Mouse (Mus musculus): ENCODE measurements around the gene Cfap299. TPM values are rescaled to one million over a fixed set of nuclear protein-coding genes. Genes with fewer than 3 reads are reported as not detected.

The Cfap299 gene
- total RNA-seq (2012; rRNA removed) (not detected in 2 replicates), total RNA-seq (2014; rRNA removed) (not detected in 2 replicates), polyA plus RNA-seq (2012; ENCODE audit: insufficient read length, low read depth) (not detected in 2 replicates)

DNA sequence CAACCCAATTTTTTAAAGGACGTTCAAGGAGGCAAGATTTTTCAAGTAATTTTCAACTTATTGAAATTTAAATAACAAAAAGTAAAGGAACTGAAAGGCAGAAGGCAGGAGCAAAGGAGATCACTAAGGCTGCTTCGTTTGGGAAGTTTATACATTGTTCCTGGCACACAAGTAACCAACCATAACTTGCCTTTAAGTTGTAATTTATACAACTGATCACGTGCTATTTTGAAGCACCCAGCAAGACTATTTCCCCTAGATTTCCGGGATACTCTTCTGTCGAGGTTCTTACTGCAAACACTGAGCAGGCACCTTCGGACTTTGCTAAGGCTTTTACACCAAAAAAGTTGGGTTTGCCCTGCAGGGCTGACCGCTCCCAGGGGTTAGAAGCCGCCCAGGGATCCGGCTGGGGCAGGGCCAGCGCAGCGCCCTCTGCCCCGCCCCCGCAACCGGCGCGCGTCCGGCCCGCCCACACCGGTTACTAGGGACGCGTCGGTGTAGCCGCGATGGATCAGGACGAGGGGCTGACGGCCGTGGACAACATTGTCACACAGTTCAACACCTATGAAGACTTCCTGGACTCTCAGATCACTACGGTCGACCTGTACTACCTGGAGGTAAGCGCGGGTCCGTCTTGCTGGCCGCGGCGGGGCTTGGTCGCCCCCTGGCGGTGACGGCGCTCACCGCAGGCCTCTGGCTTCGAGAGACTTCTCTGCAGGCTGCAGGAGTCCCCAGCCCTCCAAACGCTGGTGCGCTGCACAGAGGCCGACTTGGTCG, at the start of gene Cfap299:
Gene Cfap299, plus strand, starts transcription at position 457 of the 777 bp plus-strand sequence.
- peak within 1 kb of the TSS; percentile 56 to 73 (median 61) for H3K4me3 ChIP-seq (replicated peaks in 1 of 3; ENCODE audit: low read depth in 2 of 3, low read length in 2 of 3, poor library complexity in 1 of 3)

DNA sequence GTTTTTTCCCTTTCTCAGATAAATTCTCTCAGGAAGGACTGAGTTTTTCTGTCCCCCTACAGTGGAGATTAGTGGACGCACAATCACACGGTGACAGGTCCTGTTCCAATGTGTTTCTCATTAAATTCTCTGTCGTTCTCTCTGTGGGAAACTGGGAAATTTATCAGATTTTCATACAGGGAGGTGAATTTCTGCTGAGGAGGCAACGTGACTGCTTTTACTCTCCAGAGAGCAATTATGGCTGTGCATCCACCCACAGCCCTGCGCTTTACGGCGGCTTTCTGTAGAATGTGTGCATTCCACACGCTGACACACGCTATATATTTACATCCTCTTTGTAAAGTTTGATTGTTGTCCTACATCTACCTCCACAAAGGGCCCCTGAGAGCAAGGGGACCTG, 47.1 kb upstream of the Cfap299 start:
- no peak for DNase-seq (ENCODE audit: extremely low read depth)
- Histone ChIP-seq H3K9ac (ENCODE audit: insufficient read depth, low read depth) (no peak overlapping the region), H3K27me3 (replicated peaks) (no peaks in the 10 kb centered on the region), H3K36me3 (replicated peaks in 1 of 2; ENCODE audit: control insufficient read depth in 1 of 2, insufficient read depth in 1 of 2, low read length in 1 of 2) (no peaks in the 10 kb centered on the region), H3K79me2 (replicated peaks; ENCODE audit: control insufficient read depth, extremely low read depth, insufficient read depth, poor library complexity, severe bottlenecking) (no peaks in the 10 kb centered on the region), H3K4me2 (ENCODE audit: insufficient read depth, low read depth, poor library complexity, severe bottlenecking) (no peak overlapping the region), H3K9me3 (replicated peaks; ENCODE audit: low read length) (no peaks in the 10 kb centered on the region), H3K4me1 (ENCODE audit: control insufficient read depth in 1 of 2, insufficient read depth in 2 of 2) (no peaks in the 10 kb centered on the region), H3K4me3 (replicated peaks in 1 of 3; ENCODE audit: low read depth in 2 of 3, low read length in 2 of 3, poor library complexity in 1 of 3) (no peak overlapping the region), H3K27ac (ENCODE audit: insufficient read depth, low read depth) (no peak overlapping the region)
- TF ChIP-seq IRF4 (IDR thresholded peaks at IDR 0.05; ENCODE audit: low read depth, low read length) (no peak), MAZ (IDR thresholded peaks at IDR 0.05; ENCODE audit: low read depth, low read length) (no peak), HCFC1 (IDR thresholded peaks at IDR 0.05; ENCODE audit: low read depth, low read length) (no peak), MAFK (IDR thresholded peaks at IDR 0.05; ENCODE audit: insufficient replicate concordance, low read length) (no peak), USF2 (conservative IDR thresholded peaks at IDR 0.05; ENCODE audit: low read depth, low read length) (no peak), TCF12 (IDR thresholded peaks at IDR 0.05; ENCODE audit: low read depth, low read length) (no peak), EP300 (IDR thresholded peaks at IDR 0.05; ENCODE audit: low read length) (no peak), ELF1 (IDR thresholded peaks at IDR 0.05; ENCODE audit: low read depth, low read length) (no peak), SMC3 (IDR thresholded peaks at IDR 0.05; ENCODE audit: low read depth, low read length) (no peak), RCOR1 (conservative IDR thresholded peaks at IDR 0.05; ENCODE audit: low read depth, low read length) (no peak), RAD21 (IDR thresholded peaks at IDR 0.05; ENCODE audit: low read depth, low read length) (no peak), NELFE (IDR thresholded peaks at IDR 0.05; ENCODE audit: low read depth, low read length) (no peak), TBP (conservative IDR thresholded peaks at IDR 0.05; ENCODE audit: low read depth, low read length) (no peak), POLR2A (IDR thresholded peaks at IDR 0.05; ENCODE audit: low read depth, low read length) (no peak), E2F4 (IDR thresholded peaks at IDR 0.05; ENCODE audit: insufficient replicate concordance, low read depth, low read length) (no peak), ZMIZ1 (IDR thresholded peaks at IDR 0.05; ENCODE audit: low read depth, low read length) (no peak), MEF2A (IDR thresholded peaks at IDR 0.05; ENCODE audit: borderline replicate concordance, low read depth, low read length) (no peak), JUN (IDR thresholded peaks at IDR 0.05; ENCODE audit: insufficient read depth, low read depth, low read length) (no peak)
- in situ Hi-C loops (cut with MboI; ENCODE audit: low pct_ligation_motif_present, low pct_unique_long_range_greater_than_20kb, low sequenced_read_pairs) (no loop called here), dilution Hi-C loops (cut with MboI; ENCODE audit: extremely low pct_ligation_motif_present, extremely low pct_unique_long_range_greater_than_20kb, low sequenced_read_pairs) (no loop called here)

More for the DNA sequence above, at the start of gene Cfap299:
- Histone ChIP-seq H3K9ac (ENCODE audit: insufficient read depth, low read depth) (no peak within 1 kb of the TSS), H3K36me3 (replicated peaks in 1 of 2; ENCODE audit: control insufficient read depth in 1 of 2, insufficient read depth in 1 of 2, low read length in 1 of 2) (no peaks in the 10 kb centered on the region), H3K4me1 (ENCODE audit: control insufficient read depth in 1 of 2, insufficient read depth in 2 of 2) (peaks cover 3 to 6% of the 10 kb centered on the region in 2 experiments; a peak in 2 of 4 replicates), H3K4me2 (ENCODE audit: insufficient read depth, low read depth, poor library complexity, severe bottlenecking) (peak within 1 kb of the TSS; percentile 48), H3K27me3 (replicated peaks) (no peaks in the 10 kb centered on the region), H3K79me2 (replicated peaks; ENCODE audit: control insufficient read depth, extremely low read depth, insufficient read depth, poor library complexity, severe bottlenecking) (no peaks in the 10 kb centered on the region), H3K9me3 (replicated peaks; ENCODE audit: low read length) (no peaks in the 10 kb centered on the region), H3K27ac (ENCODE audit: insufficient read depth, low read depth) (no peak within 1 kb of the TSS)
- dilution Hi-C loops (cut with MboI; ENCODE audit: extremely low pct_ligation_motif_present, extremely low pct_unique_long_range_greater_than_20kb, low sequenced_read_pairs) (no loop called here), in situ Hi-C loops (cut with MboI; ENCODE audit: low pct_ligation_motif_present, low pct_unique_long_range_greater_than_20kb, low sequenced_read_pairs) (loop anchor here (25.0 kb wide), 1 partner anchor 833 kb away; no protein-coding TSS in a partner anchor)
- TF ChIP-seq NRF1 (IDR thresholded peaks at IDR 0.05; ENCODE audit: low read depth, low read length) (peak; percentile 41; the same call in 1 of the 2 replicates), JUND (conservative IDR thresholded peaks at IDR 0.05; ENCODE audit: low read depth, low read length) (no peak), RAD21 (IDR thresholded peaks at IDR 0.05; ENCODE audit: low read depth, low read length) (peak; percentile 80), MAFK (IDR thresholded peaks at IDR 0.05; ENCODE audit: insufficient replicate concordance, low read length) (no peak), USF2 (conservative IDR thresholded peaks at IDR 0.05; ENCODE audit: low read depth, low read length) (0 out of 2 replicates have a peak, but pooled peaks have one; percentile 34), ZC3H11A (IDR thresholded peaks at IDR 0.05; ENCODE audit: low read depth, low read length) (peak; percentile 36; the same call in 1 of the 2 replicates), CHD2 (IDR thresholded peaks at IDR 0.05; ENCODE audit: low read length) (peak; percentile 16; the same call in 1 of the 2 replicates), ELF1 (IDR thresholded peaks at IDR 0.05; ENCODE audit: low read depth, low read length) (peak; percentile 40; the same call in 1 of the 2 replicates), SIN3A (IDR thresholded peaks at IDR 0.05; ENCODE audit: low read length) (peak; percentile 72; the same call in 1 of the 2 replicates), SMC3 (IDR thresholded peaks at IDR 0.05; ENCODE audit: low read depth, low read length) (peak; percentile 86), IRF4 (IDR thresholded peaks at IDR 0.05; ENCODE audit: low read depth, low read length) (0 out of 2 replicates have a peak, but pooled peaks have one; percentile 23), HCFC1 (IDR thresholded peaks at IDR 0.05; ENCODE audit: low read depth, low read length) (no peak), CTCF (conservative IDR thresholded peaks at IDR 0.05 in 1 of 2, IDR thresholded peaks at IDR 0.05 in 1 of 2; ENCODE audit: low read depth in 2 of 2, low read length in 2 of 2) (peak; percentile 59 to 92; a peak in 3 of 4 replicates), BHLHE40 (IDR thresholded peaks at IDR 0.05; ENCODE audit: low read depth, low read length) (peak; percentile 67)
- peak; percentile 55 for DNase-seq (ENCODE audit: extremely low read depth)
